Mouse (Mus musculus) intestine, embryonic 15.5 days (tissue): ENCODE results near the gene Enpp4. TPM values are rescaled to one million over a fixed set of nuclear protein-coding genes. Genes with fewer than 3 reads are reported as not detected.

Experiments used
- ATAC-seq: fragments of 200-750 bp; cut with Nextera tagmentation; 2 replicates; pipeline ENCODE4 v1.8.0; 2017; ENCODE audit warnings: moderate TSS enrichment, moderate library complexity
- H3K27ac ChIP-seq: fragments of 300-500 bp; sonication (generic); 2 replicates; pipeline ENCODE4 v1.5.1; 2015; ENCODE audit warnings: mild to moderate bottlenecking, inconsistent platforms
- H3K27me3 ChIP-seq: fragments of 300-500 bp; sonication (generic); replicated peaks from 2 replicates; pipeline ENCODE4 v1.6.1; 2015; ENCODE audit warnings: inconsistent platforms
- H3K36me3 ChIP-seq: fragments of 300-500 bp; sonication (generic); 2 replicates; pipeline ENCODE4 v1.6.1; 2015; ENCODE audit warnings: inconsistent platforms
- H3K4me1 ChIP-seq: fragments of 300-500 bp; sonication (generic); replicated peaks from 2 replicates; pipeline ENCODE4 v1.6.1; 2015; ENCODE audit warnings: inconsistent platforms
- H3K4me2 ChIP-seq: fragments of 300-500 bp; sonication (generic); replicated peaks from 2 replicates; pipeline ENCODE4 v1.6.1; 2015; ENCODE audit warnings: mild to moderate bottlenecking, inconsistent platforms
- H3K4me3 ChIP-seq: fragments of 300-500 bp; sonication (generic); replicated peaks from 2 replicates; pipeline ENCODE4 v1.5.1; 2015; ENCODE audit warnings: inconsistent platforms
- H3K9ac ChIP-seq: fragments of 300-500 bp; sonication (generic); 2 replicates; pipeline ENCODE4 v1.6.1; 2015; ENCODE audit warnings: inconsistent platforms
- H3K9me3 ChIP-seq: fragments of 300-500 bp; sonication (generic); 2 replicates; pipeline ENCODE4 v1.6.1; 2016; ENCODE audit warnings: inconsistent platforms
- WGBS: fragments of 180-500 bp; shearing (Covaris S2); methylation state at CpG from one replicate; pipeline ENCODE4 v1.1.7; 2015; 5-methylcytosine and 5-hydroxymethylcytosine counted together
- polyA plus RNA-seq: library from polyadenylated mRNA; unstranded; fragments of >200 nt; fragmentation: Nextera tagmentation; extraction: Ambion mirVana; gene quantifications from 2 replicates; pipeline ENCODE4 v1.2.1, GENCODE M21; 2015

The Enpp4 gene
- 5.4 and 5.6 TPM in 2 replicates for polyA plus RNA-seq

GRCm38 (mm10) chr17:44105287-44106138 lies at the start of gene Enpp4:
Enpp4 (minus strand) TSS chr17:44105809.
- H3K9ac ChIP-seq, result peak within 1 kb of the TSS; percentile 56
- 0 out of 2 replicates have a peak within 1 kb of the TSS, but pooled peaks have one; percentile 2 for H3K27ac ChIP-seq
- peak within 1 kb of the TSS; percentile 83 for H3K4me2 ChIP-seq
- no peaks in the 10 kb centered on the region for H3K27me3 ChIP-seq
- no peaks in the 10 kb centered on the region for H3K4me1 ChIP-seq
- H3K9me3 ChIP-seq, result no peaks in the 10 kb centered on the region
- ATAC-seq, result peak; percentile 99
- peak within 1 kb of the TSS; percentile 72 for H3K4me3 ChIP-seq
- H3K36me3 ChIP-seq, result no peaks in the 10 kb centered on the region
- under 1% methylated on average over 76 of the region's 76 CpGs for WGBS

GRCm38 (mm10) chr17:44155204-44155603 lies 49.6 kb upstream of the Enpp4 start:
- no peaks in the 10 kb centered on the region for H3K27me3 ChIP-seq
- WGBS, result 58% methylated on average over 2 of the region's 2 CpGs
- no peaks in the 10 kb centered on the region for H3K4me1 ChIP-seq
- no peak overlapping the region for H3K4me2 ChIP-seq
- no peaks in the 10 kb centered on the region for H3K9me3 ChIP-seq
- no peak overlapping the region for H3K27ac ChIP-seq
- no peak overlapping the region for H3K9ac ChIP-seq
- no peaks in the 10 kb centered on the region for H3K36me3 ChIP-seq
- ATAC-seq, result no peak
- H3K4me3 ChIP-seq, result no peak overlapping the region

DNA sequence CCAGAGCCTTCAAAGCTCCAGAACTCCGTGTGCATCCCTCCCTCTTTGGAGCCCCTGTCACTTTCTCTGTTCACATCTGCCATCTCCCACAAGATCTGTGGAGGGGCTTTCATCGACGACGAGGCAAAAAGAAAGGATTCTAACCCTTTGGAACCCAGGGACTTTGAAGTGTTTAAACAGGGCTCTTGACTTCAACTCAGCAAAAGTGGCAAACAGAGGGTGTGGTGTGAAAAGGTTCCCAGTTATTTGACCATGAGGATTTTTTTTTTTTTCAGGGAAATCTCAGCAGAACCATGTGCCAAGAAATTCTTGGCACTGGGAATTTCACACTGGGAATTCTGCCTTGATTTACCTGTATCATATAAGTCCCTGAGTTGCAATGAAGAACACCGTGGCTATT lies 48.3 kb upstream of the Enpp4 start:
- H3K4me3 ChIP-seq, result no peak overlapping the region
- ATAC-seq, result no peak
- no peak overlapping the region for H3K27ac ChIP-seq
- no peaks in the 10 kb centered on the region for H3K9me3 ChIP-seq
- no peak overlapping the region for H3K9ac ChIP-seq
- no peaks in the 10 kb centered on the region for H3K27me3 ChIP-seq
- no peaks in the 10 kb centered on the region for H3K4me1 ChIP-seq
- H3K4me2 ChIP-seq, result no peak overlapping the region
- WGBS, result 48% methylated on average over 5 of the region's 5 CpGs
- no peaks in the 10 kb centered on the region for H3K36me3 ChIP-seq

DNA sequence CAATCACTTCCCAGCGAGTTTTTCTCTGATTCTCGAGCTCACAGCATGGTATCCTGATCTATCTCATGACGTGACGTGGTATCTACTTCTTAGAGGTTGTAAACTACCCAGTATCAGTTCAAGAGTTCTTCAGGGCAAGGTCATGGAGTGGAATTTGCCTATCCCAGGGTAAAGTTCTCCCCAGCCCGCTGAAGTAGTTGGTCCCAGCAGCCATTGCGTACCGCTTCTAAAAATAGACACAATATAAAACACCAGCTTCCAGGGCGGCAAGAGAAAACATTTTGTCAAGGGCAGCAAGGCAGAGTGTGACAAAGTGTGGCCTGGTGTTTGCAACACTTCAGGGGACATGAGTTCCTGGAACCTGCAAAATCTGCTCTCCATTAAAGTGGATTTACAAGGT lies 46.3 kb upstream of the Enpp4 start:
- Histone ChIP-seq H3K27ac (peak overlapping the region; percentile 80), H3K4me3 (no peak overlapping the region), H3K4me1 (0 out of 2 replicates have a peak, but pooled peaks cover 3% of the 10 kb centered on the region), H3K27me3 (no peaks in the 10 kb centered on the region), H3K9me3 (no peaks in the 10 kb centered on the region), H3K36me3 (no peaks in the 10 kb centered on the region), H3K4me2 (peak overlapping the region; percentile 12; the same call in 1 of the 2 replicates), H3K9ac (no peak overlapping the region)
- peak; percentile 75 for ATAC-seq
- 45% methylated on average over 8 of the region's 8 CpGs for WGBS

DNA sequence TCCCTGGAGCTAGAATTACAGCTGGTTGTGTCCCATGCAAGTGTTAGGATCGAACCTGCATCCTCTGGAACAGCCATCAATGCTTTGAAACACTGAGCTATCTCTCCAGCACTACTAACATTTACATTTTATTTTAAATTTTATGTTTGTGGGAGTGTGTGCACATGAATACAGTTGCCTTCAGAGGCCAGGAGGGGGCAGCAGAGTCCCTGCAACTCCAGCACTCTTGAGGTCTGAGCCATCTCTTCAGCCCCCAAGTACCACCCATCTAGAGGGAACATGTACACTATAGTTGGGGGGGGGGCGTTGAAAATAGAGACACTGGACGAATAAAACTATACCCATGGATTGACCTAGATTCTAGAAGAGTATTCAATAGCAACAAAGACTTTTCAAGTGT lies 45.5 kb upstream of the Enpp4 start:
- no peaks in the 10 kb centered on the region for H3K27me3 ChIP-seq
- H3K4me3 ChIP-seq, result no peak overlapping the region
- 0 out of 2 replicates have a peak, but pooled peaks cover 3% of the 10 kb centered on the region for H3K4me1 ChIP-seq
- no peak for ATAC-seq
- no peak overlapping the region for H3K9ac ChIP-seq
- 75% methylated on average over 3 of the region's 3 CpGs for WGBS
- H3K27ac ChIP-seq, result peak overlapping the region; percentile 66
- no peak overlapping the region for H3K4me2 ChIP-seq
- H3K36me3 ChIP-seq, result no peaks in the 10 kb centered on the region
- H3K9me3 ChIP-seq, result no peaks in the 10 kb centered on the region

DNA sequence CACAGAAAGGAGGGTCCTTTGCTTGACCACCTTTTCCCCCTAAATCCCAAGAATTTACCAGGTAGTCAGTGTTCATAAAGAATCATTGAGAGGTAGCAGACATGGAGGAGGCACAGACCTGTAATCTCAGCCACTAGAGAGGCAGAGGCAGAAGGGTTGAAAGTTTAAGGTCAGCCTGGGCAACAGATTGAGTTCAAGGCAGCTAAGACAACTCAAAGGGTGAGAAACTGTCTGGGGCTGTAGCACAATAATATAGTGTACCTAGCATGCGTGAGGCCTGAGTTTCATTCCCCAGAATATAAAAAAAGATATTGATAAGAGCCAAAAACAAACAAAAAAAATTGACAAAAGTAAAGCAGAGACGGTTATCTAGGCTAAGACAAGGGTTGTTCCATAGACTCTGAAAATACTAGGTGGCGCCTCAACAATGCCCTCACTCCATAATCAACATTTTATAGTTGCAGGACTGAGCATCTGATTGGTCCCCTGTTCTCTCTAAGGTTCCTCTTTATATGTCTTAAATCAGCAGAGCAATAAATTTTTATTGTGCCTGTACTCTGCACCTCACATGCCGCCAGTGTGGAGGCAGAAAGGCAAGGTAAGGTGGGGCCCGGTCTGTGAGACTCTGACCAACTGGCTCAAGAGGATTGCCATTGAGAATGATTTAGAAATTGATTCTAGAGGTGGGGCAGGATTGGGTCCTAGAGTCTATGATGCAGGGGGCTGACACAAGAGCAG lies 42.7 kb upstream of the Enpp4 start:
- no peak overlapping the region for H3K4me3 ChIP-seq
- H3K27ac ChIP-seq, result peak overlapping the region; percentile 82
- no peak overlapping the region for H3K9ac ChIP-seq
- H3K4me2 ChIP-seq, result no peak overlapping the region; the same call in 1 of the 2 replicates
- ATAC-seq, result peak; percentile 92
- no peaks in the 10 kb centered on the region for H3K27me3 ChIP-seq
- H3K9me3 ChIP-seq, result no peaks in the 10 kb centered on the region
- no peaks in the 10 kb centered on the region for H3K36me3 ChIP-seq
- 0 out of 2 replicates have a peak, but pooled peaks cover 3% of the 10 kb centered on the region for H3K4me1 ChIP-seq
- WGBS, result 66% methylated on average over 5 of the region's 5 CpGs

DNA sequence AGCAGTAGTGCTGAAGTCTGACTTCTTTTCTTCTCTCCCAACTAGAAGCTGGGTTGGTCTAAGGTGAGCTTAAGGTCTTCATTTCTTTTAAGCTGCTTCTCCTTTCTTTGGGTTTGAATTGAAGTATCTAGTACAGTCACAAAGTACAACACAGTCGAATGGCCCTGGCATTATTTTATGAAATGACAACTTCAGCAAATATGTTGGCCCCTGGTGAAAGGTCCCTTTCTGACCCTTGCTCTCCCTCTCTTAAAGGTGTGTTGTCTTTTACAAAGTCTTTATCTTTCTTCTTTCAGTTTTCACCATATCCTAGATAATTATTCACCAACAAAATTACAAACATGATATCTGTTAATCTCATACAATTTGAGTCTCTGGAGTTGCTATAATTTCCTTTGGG lies 40.2 kb upstream of the Enpp4 start:
- H3K9ac ChIP-seq, result no peak overlapping the region
- 0 out of 2 replicates have a peak, but pooled peaks cover 3% of the 10 kb centered on the region for H3K4me1 ChIP-seq
- ATAC-seq, result peak; percentile 44; the same call in 1 of the 2 replicates
- no peaks in the 10 kb centered on the region for H3K36me3 ChIP-seq
- H3K4me2 ChIP-seq, result no peak overlapping the region
- no peak overlapping the region for H3K4me3 ChIP-seq
- WGBS, result 57% methylated on average over 1 of the region's 1 CpGs
- H3K27me3 ChIP-seq, result no peaks in the 10 kb centered on the region
- no peaks in the 10 kb centered on the region for H3K9me3 ChIP-seq
- H3K27ac ChIP-seq, result no peak overlapping the region

- Histone ChIP-seq H3K27me3 (no peaks in the 10 kb centered on the region), H3K4me1 (no peaks in the 10 kb centered on the region), H3K27ac (peak overlapping the region; percentile 17; the same call in 1 of the 2 replicates), H3K9ac (no peak overlapping the region), H3K36me3 (no peaks in the 10 kb centered on the region), H3K4me2 (peak overlapping the region; percentile 46), H3K4me3 (peak overlapping the region; percentile 42), H3K9me3 (no peaks in the 10 kb centered on the region)
- 69% methylated on average over 10 of the region's 10 CpGs for WGBS
- no peak for ATAC-seq
Measured at GRCm38 (mm10) chr17:44136863-44137640, 31.4 kb upstream of the Enpp4 start.

DNA sequence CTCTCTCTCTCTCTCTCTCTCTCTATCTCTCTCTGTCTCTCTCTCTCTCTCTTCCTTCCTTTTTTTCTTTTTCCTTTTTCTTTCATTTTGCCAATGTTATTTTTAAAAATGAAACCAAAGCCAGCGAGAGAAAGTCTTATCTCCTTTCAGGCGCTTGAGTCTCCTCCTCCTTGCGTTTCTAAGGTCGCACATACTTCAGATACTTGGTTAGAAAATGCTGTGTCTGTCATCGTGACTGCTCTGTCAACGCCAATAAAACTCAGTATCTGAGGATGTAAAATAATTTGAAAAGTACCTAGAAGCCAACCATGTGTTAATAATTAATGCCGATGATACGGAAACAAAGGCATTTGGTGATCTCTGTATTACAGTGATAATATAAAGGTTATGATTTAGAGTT lies 30.4 kb upstream of the Enpp4 start:
- H3K4me1 ChIP-seq, result no peaks in the 10 kb centered on the region
- no peaks in the 10 kb centered on the region for H3K9me3 ChIP-seq
- H3K36me3 ChIP-seq, result no peaks in the 10 kb centered on the region
- H3K9ac ChIP-seq, result no peak overlapping the region
- H3K27ac ChIP-seq, result no peak overlapping the region
- no peaks in the 10 kb centered on the region for H3K27me3 ChIP-seq
- H3K4me3 ChIP-seq, result peak overlapping the region; percentile 42
- peak overlapping the region; percentile 46; the same call in 1 of the 2 replicates for H3K4me2 ChIP-seq
- ATAC-seq, result peak; percentile 60
- 61% methylated on average over 8 of the region's 8 CpGs for WGBS

GRCm38 (mm10) chr17:44134545-44134944 lies 28.9 kb upstream of the Enpp4 start:
- Histone ChIP-seq H3K4me2 (peak overlapping the region; percentile 37), H3K4me3 (peak overlapping the region; percentile 42), H3K27me3 (no peaks in the 10 kb centered on the region), H3K4me1 (no peaks in the 10 kb centered on the region), H3K9me3 (no peaks in the 10 kb centered on the region), H3K27ac (peak overlapping the region; percentile 73), H3K9ac (peak overlapping the region; percentile 45), H3K36me3 (no peaks in the 10 kb centered on the region)
- WGBS, result 54% methylated on average over 9 of the region's 9 CpGs
- ATAC-seq, result peak; percentile 71

GRCm38 (mm10) chr17:44134106-44134505 lies 28.5 kb upstream of the Enpp4 start:
- no peak overlapping the region for H3K9ac ChIP-seq
- H3K4me2 ChIP-seq, result peak overlapping the region; percentile 37
- no peaks in the 10 kb centered on the region for H3K27me3 ChIP-seq
- no peaks in the 10 kb centered on the region for H3K36me3 ChIP-seq
- peak overlapping the region; percentile 15; the same call in 1 of the 2 replicates for H3K27ac ChIP-seq
- no peaks in the 10 kb centered on the region for H3K9me3 ChIP-seq
- peak; percentile 26; the same call in 1 of the 2 replicates for ATAC-seq
- 54% methylated on average over 6 of the region's 6 CpGs for WGBS
- no peaks in the 10 kb centered on the region for H3K4me1 ChIP-seq
- peak overlapping the region; percentile 42 for H3K4me3 ChIP-seq
